In genomic region chr12:25241675-25242074, GRCm38 (mm10) we compare ENCODE assay signal across 20 mouse cellular contexts.
DNase-seq lines count a peak whose midpoint lies in the region; ATAC-seq lines count a peak whose summit lies in the region.
"Had no signal": no experiment of that assay in that cellular context is flagged by ENCODE, and none has a peak within 500 bp of the region (broad histone marks: within the 10 kb centered on the region; RNA-seq: fewer than 3 reads in every experiment).

No protein-coding gene starts in this region.

- intact Hi-C loops in gastrocnemius, postnatal 14 days (cut with DNase I; ENCODE audit: low total_unique reads): no loop called here

- peak; percentile 64 for ATAC-seq in CD4-positive, CD25-positive, alpha-beta regulatory T cell, adult 4 months
- ATAC-seq in activated CD4-positive, CD25-positive, alpha-beta regulatory T cell, adult 4 months: peak; percentile 48
- ATAC-seq in inflammation-experienced regulatory T-cells, adult 6 months: peak; percentile 74
- ATAC-seq: forebrain, embryonic 13.5 days; forebrain, embryonic 15.5 days had no signal

- peak; percentile 79 for DNase-seq in CD4-positive helper T cell, adult 2 months (ENCODE audit: low read depth, low spot score)
- DNase-seq in thymus, adult 18-20 months: no peak
- DNase-seq in gastrocnemius, postnatal 14 days: no peak
- no peak for DNase-seq in ovary, postnatal 10 days (ENCODE audit: low spot score)
- DNase-seq in thymus, postnatal 14 days: no peak
- DNase-seq: adrenal gland, adult 2 months; adrenal gland, postnatal 10 days; adrenal gland, postnatal 25 days; B cell, adult 2 months; cerebellum, adult 11 months; cerebellum, adult 18-20 months; cerebellum, adult 8-10 months; cerebellum, adult 9-11 months; cerebellum, postnatal 14 days; cerebellum, postnatal 36 days had no signal
